Mouse (Mus musculus) hindbrain, postnatal 0 days (tissue): Measurements from ENCODE around the gene Etfrf1. TPM values are rescaled to one million over a fixed set of nuclear protein-coding genes. Genes with fewer than 3 reads are reported as not detected.

Experiments used
- ATAC-seq: fragments of 200-750 bp; cut with Nextera tagmentation; 2 replicates; pipeline ENCODE4 v1.8.0; 2017; ENCODE audit warnings: mild to moderate bottlenecking, moderate TSS enrichment, moderate library complexity
- DNase-seq: peaks from one replicate; pipeline ENCODE4 v3.0.0-alpha.2; 2015; ENCODE audit warnings: low spot score
- H3K27ac ChIP-seq: fragments of 300-500 bp; sonication (generic); 2 replicates; pipeline ENCODE4 v1.5.1; 2014; ENCODE audit warnings: mild to moderate bottlenecking
- H3K27me3 ChIP-seq: fragments of 300-500 bp; sonication (generic); 2 replicates; pipeline ENCODE4 v1.6.1; 2014; ENCODE audit warnings: low read length, mixed read lengths; ENCODE audit not compliant: insufficient read depth
- H3K36me3 ChIP-seq: fragments of 300-500 bp; sonication (generic); 2 replicates; pipeline ENCODE4 v1.6.1; 2014; ENCODE audit warnings: low read length, mixed read lengths; ENCODE audit not compliant: insufficient read depth
- H3K4me1 ChIP-seq: fragments of 300-500 bp; sonication (generic); 2 replicates; pipeline ENCODE4 v1.6.1; 2014; ENCODE audit warnings: antibody characterized with exemption, low read length, mixed read lengths; ENCODE audit not compliant: insufficient read depth
- H3K4me2 ChIP-seq: fragments of 300-500 bp; sonication (generic); 2 replicates; pipeline ENCODE4 v1.6.1; 2014; ENCODE audit warnings: low read depth, mild to moderate bottlenecking, low read length, moderate library complexity, mixed read lengths
- H3K4me3 ChIP-seq: fragments of 300-500 bp; sonication (generic); 2 replicates; pipeline ENCODE4 v1.5.1; 2014; ENCODE audit warnings: low read length
- H3K9ac ChIP-seq: fragments of 300-500 bp; sonication (generic); replicated peaks from 2 replicates; pipeline ENCODE4 v1.6.1; 2014; ENCODE audit warnings: mild to moderate bottlenecking, low read length, moderate library complexity, mixed read lengths
- H3K9me3 ChIP-seq: fragments of 300-500 bp; sonication (generic); 2 replicates; pipeline ENCODE4 v1.6.1; 2016; ENCODE audit warnings: low read length, mixed read lengths
- CTCF ChIP-seq: IDR thresholded peaks from 2 replicates; pipeline ENCODE4 v1.5.1; 2016; ENCODE audit warnings: antibody characterized with exemption, control low read depth, low read depth
- WGBS: fragments of 180-500 bp; shearing (Covaris S2); extraction: QIAGEN DNeasy Blood & Tissue Kit; methylation state at CpG from one replicate; pipeline ENCODE4 v1.1.7; 2014; 5-methylcytosine and 5-hydroxymethylcytosine counted together
- polyA plus RNA-seq: library from polyadenylated mRNA; unstranded; fragments of >200 nt; fragmentation: Nextera tagmentation; extraction: Ambion mirVana; gene quantifications from 2 replicates; pipeline ENCODE4 v1.2.1, GENCODE M21; 2015
- total RNA-seq: library from RNA; depleted of rRNA; stranded (reverse); fragments of >200 nt; gene quantifications from 2 replicates; pipeline ENCODE4 v1.2.3, GENCODE M21; 2014; rRNA removed

Etfrf1 gene
- total and polyA plus RNA-seq, 2 experiments from 2014 or later: 10.9 to 33.5 TPM

DNA sequence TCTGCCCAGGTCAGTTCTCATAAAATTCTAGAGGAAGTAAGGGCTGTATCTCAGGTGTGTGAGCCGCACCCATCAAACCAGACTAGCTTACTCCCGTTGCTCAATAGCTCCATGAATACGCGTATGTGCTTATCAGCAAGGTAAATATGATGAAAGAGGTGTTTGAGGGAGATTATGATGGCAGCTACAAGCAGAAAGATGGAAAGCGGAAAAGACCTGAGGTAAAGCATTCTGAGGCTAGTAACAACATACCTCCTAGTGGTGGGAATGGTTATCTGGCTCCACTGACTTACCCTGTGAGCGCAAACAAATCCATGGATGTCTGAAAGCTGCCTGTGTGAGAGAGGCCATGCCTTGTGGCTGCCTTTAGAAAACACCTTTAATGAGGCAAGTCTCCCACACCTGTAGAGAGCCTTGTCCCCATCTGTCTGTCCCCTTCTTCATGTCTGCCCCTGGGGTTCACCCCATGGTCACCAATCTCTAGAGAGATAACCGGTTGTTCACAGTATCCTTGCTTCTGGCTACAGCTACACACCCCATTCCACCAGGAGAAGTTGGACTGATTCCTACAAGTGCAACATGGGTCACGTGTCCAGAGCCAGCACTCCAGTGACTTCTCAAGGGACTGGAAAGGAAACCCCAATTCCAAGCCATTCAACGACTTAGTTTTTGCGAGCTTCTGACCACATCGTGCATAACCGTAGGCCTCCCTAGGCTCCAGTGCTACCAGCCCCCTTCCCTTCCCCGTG is 45.2 kb downstream of the Etfrf1 start:
- Histone ChIP-seq H3K27me3 (no peaks in the 10 kb centered on the region), H3K9me3 (no peaks in the 10 kb centered on the region), H3K9ac (no peak overlapping the region), H3K4me1 (no peaks in the 10 kb centered on the region), H3K27ac (no peak overlapping the region), H3K36me3 (no peaks in the 10 kb centered on the region), H3K4me2 (no peak overlapping the region), H3K4me3 (no peak overlapping the region)
- WGBS: 83% methylated on average over 13 of the region's 13 CpGs
- TF ChIP-seq CTCF: peak; percentile 37
- DNase-seq (no peak), ATAC-seq (no peak)

GRCm38 (mm10) chr6:145256701-145257073 is 45.8 kb downstream of the Etfrf1 start:
- Histone ChIP-seq H3K27me3 (no peaks in the 10 kb centered on the region), H3K27ac (no peak overlapping the region), H3K4me3 (no peak overlapping the region), H3K4me2 (no peak overlapping the region), H3K9me3 (no peaks in the 10 kb centered on the region), H3K36me3 (no peaks in the 10 kb centered on the region), H3K9ac (no peak overlapping the region), H3K4me1 (no peaks in the 10 kb centered on the region)
- no peak for DNase-seq
- WGBS: 57% methylated on average over 2 of the region's 2 CpGs
- no peak for TF ChIP-seq CTCF
- no peak for ATAC-seq

DNA sequence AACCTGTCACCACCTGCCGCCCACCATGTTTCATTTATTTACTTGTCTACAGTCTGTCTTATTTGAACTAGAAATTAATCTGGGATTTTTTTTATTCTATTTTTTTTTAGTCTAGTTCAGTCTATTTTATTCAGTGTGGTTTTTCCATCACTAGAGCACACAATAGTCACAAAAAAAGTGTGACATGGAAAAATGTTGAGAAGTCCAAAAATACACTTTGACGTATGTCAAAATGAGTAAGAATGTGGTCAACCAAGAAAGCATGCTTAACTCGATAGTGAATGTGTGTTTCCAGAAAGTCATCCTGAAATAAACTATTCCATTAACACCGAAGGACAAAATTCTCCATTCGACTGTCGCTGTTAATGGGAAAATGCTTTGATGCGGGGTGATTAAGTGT is 51.4 kb downstream of the Etfrf1 start:
- Histone ChIP-seq H3K27ac (no peak overlapping the region), H3K9ac (no peak overlapping the region), H3K36me3 (no peaks in the 10 kb centered on the region), H3K4me3 (no peak overlapping the region), H3K27me3 (no peaks in the 10 kb centered on the region), H3K4me2 (no peak overlapping the region), H3K9me3 (no peaks in the 10 kb centered on the region), H3K4me1 (no peaks in the 10 kb centered on the region)
- TF ChIP-seq CTCF: no peak
- ATAC-seq (no peak), DNase-seq (no peak)
- 86% methylated on average over 7 of the region's 7 CpGs for WGBS

Other genes starting within 250 kb of the Etfrf1 start
- gene Bcat1, start 134.9 kb upstream of the Etfrf1 start, total RNA-seq: 81.8 and 94.3 TPM in 2 replicates
- 58.2 and 59.7 TPM in 2 replicates for gene Bcat1, start 134.9 kb upstream of the Etfrf1 start, polyA plus RNA-seq
- 1.7 and 4.4 TPM in 2 replicates for gene Lrmp, start 95.5 kb upstream of the Etfrf1 start, total RNA-seq
- gene Lrmp, start 95.5 kb upstream of the Etfrf1 start, polyA plus RNA-seq: 0.54 and 0.74 TPM in 2 replicates
- 1.5 and 1.7 TPM in 2 replicates for gene Casc1, start 129 bp upstream of the Etfrf1 start, total RNA-seq
- 0.80 and 1.2 TPM in 2 replicates for gene Casc1, start 129 bp upstream of the Etfrf1 start, polyA plus RNA-seq
- gene Kras, start 39.1 kb downstream of the Etfrf1 start, total RNA-seq: 25.9 and 27.9 TPM in 2 replicates
- gene Kras, start 39.1 kb downstream of the Etfrf1 start, polyA plus RNA-seq: 70.0 and 72.5 TPM in 2 replicates